Mouse (Mus musculus): ENCODE measurements around the gene Procr.

The Procr gene

GRCm38 (mm10) chr2:155804053-155804452 is 53.1 kb downstream of the Procr start:
- DNase-seq (ENCODE audit: low read depth), result no peak

All from NIH3T3 (cell line).